Mouse (Mus musculus) urinary bladder, postnatal 14 days (tissue): ENCODE results near the gene Jam2.

ENCODE experiments used
- DNase-seq: peaks from one replicate; pipeline ENCODE4 v3.0.0; 2021; ENCODE audit warnings: low spot score

The Jam2 gene

GRCm38 (mm10) chr16:84779718-84780117, 5.8 kb downstream of the Jam2 start:
- DNase-seq, result no peak

DNA sequence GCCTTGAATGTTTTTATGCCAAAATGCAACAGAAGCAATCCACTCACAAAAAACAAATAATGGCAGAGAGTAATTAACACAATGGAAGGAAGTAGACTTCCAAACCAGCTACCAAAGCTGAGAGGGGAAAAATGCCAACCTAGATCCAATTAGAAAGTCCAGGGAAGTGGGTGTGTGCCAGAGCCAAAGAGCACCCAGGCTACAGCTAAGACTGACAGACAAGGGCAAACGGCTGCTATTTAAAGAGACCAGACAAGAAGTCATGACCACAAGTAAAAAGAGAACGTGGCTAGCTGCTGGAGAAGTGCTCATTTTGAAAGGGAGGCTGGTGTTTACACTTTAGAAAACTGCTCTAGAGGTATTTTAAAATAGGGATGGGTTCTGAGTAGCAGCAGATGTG, 9.4 kb downstream of the Jam2 start:
- no peak for DNase-seq

GRCm38 (mm10) chr16:84784966-84785365, 11.0 kb downstream of the Jam2 start:
- DNase-seq, result no peak

DNA sequence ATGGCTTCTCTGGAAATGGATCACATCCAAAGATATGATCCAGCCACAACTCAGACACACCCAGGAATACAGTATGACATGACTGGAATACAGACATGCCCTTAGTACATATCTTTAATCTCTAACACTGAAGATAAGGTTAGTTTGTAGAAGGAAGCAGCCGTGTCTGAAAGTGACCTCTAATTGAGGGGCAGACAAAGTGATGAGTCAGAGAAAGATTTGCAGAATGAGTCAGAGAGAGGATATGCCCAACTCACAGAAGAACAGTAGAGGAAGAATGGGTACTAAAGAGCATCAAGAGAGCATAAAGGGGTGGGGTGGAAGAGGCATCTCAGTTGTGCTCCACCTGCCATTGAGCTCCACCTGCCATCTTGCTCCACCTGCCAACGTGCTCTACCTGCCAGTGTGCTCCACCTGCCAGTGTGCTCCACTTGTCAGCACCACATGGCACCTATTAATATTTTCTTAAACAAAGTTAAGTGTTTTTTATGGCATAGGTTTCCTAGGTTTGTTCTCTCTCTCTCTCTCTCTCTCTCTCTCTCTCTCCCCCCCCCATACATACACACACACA, 16.8 kb downstream of the Jam2 start:
- DNase-seq, result no peak

GRCm38 (mm10) chr16:84793401-84793800, 19.5 kb downstream of the Jam2 start:
- no peak for DNase-seq

GRCm38 (mm10) chr16:84795337-84795736, 21.4 kb downstream of the Jam2 start:
- DNase-seq, result no peak

DNA sequence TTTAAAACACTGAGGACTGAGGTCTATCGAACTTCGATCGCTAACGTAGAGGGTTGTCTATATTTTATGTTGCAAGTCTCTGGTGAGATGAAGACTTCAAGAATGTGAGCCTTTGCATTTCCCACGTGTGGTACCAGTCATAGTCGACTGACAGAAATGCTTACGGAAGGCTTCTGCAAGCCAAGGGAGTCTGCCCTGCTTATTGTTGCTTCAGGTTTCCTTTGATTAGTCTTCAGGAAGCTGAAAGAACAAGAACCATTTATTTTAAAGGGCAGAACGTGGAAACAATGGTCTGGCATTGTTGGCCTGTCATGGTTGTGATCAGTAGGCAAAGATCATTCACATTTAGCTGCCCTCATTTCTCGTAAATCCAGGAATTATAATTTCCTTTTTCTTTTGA, 22.8 kb downstream of the Jam2 start:
- DNase-seq, result no peak

GRCm38 (mm10) chr16:84800038-84800437, 26.1 kb downstream of the Jam2 start:
- no peak for DNase-seq

GRCm38 (mm10) chr16:84802217-84802616, 28.3 kb downstream of the Jam2 start:
- DNase-seq, result peak; percentile 16

DNA sequence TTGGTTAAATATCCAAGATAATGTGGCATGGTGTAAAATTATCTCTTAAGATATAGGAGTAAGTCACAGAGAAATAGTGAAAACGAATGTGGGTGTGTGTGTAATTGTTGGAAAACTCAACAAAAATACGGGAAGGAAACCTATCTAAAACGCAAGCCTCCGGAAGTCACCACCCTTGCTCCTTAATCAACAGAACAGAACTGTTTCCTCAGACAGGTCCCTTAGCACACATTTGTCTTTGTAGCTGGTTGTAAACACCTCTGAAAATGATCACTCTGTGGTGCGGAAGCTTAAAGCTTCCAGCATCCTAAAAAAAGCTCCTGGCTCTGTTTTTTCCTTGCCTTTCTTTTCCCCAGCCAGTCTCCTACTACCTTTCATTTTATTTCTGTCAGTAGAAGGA, 30.9 kb downstream of the Jam2 start:
- DNase-seq, result no peak

DNA sequence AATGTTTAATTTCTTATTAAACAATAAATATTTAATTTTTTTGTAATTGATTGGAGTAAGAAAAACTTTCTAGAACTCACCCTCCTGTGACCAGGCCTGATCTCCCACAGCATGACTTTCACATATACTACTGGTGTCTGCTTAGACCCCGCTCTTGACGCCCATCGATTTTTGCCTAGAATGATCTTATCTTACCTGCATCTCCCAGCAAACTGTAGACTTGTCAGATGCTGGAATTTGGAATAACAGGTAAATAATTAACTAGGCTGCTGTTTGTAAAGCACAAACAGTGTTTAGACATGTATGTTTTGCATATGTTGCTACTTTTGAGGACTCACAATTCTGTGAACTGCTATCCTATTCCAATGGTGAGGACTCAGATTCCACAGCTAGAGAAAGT, 32.3 kb downstream of the Jam2 start:
- DNase-seq, result no peak

GRCm38 (mm10) chr16:84807874-84808273, 34.0 kb downstream of the Jam2 start:
- no peak for DNase-seq

GRCm38 (mm10) chr16:84810254-84810653, 36.3 kb downstream of the Jam2 start:
- DNase-seq, result no peak

DNA sequence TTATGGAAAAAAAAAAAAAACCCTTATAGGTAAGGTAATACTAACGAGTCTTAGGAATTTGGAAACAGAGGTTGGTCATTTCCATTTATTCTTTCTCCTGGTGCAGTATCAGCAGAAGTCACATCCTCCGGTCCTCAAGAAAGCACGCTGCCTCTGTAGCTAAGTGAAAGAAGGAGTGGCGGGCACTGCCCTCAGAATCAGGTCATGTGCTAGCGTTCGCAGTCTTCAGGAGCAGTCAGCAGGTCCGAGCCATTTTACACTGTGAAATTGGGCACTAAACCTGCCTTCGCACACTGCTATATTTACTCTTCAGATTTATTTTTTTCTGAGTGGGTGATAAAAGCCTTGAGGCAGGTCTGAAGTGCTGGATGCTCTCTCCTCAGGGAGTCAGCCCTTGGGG, 39.9 kb downstream of the Jam2 start:
- no peak for DNase-seq

GRCm38 (mm10) chr16:84814511-84814910, 40.6 kb downstream of the Jam2 start:
- no peak for DNase-seq

- peak; percentile 21 for DNase-seq
Measured at GRCm38 (mm10) chr16:84817423-84817822, 43.5 kb downstream of the Jam2 start.

DNA sequence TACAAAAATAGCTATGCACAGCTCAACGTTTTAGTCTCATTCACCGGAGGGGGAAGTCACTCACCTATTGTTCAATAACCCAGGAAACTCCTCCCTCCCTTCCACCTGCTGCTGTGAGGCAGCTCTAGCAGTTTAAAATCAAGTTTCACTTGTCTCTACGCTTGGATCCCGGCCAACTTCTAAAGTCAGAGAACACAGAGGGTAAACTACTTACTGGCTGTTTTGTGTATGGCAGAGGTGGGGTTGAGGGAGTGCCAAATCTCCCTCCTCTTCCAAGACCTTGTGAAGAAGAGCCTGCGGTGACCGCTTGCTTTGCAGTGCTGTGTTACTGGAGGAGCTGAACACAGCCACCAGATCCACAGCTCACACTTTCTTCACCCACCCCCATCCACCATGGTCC, 51.1 kb downstream of the Jam2 start:
- peak; percentile 56 for DNase-seq

DNA sequence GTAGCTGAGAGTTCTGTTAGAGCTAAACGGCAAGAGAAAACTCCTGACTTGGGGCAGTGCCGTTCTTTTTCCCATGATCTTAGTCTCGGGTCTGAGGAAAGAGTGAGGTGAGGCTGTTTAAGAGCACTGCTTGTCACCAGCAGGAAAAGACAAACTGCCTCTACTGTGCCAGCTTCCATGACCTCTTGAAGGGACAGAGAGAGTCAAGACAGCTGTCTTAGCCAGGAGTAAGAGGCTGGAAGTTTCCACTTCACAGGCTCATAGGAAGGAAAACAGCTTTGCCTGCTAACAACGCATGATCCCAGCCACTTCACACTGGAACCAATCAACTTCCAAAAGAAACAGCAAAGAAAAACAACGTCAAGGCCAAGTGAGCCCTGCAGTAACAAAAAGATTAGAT, 57.8 kb downstream of the Jam2 start:
- no peak for DNase-seq

DNA sequence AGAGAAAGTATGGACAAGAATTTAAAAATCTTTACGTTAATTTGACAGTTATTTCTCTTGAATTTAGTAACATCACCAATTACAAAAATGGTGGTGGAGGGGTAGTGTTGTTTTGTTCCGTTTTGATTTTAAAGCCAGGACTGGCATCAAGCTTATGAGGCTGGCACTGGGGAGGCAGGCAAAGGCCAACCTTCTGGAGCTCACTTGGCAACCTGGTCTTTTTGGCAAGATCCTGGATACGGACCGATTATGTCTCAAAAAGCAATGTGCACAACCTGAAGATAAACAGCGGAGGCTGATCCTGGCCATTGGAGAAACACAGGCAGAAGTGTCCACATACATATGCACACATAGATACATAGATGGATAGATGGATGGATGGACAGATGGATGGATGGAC, 58.8 kb downstream of the Jam2 start:
- no peak for DNase-seq

DNA sequence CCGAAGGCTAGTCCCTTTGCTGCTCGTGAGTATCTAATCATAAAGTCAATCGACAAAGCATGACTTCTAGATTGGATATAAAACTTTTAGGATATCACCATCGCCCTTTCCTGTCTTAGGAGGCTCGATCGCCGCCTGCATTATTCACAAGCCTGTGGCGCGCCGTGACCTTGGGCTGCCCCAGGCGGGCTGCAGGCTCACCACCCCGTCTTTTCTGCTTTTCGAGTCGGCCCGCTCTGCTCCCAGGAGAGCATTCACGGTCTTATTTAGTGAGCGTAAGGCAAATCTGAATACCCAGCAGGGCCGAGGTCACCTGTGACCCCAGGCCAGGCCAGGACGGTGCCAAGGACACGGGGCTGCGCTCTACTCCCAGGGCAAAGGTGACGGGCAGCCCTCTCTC, 60.4 kb downstream of the Jam2 start:
- no peak for DNase-seq

DNA sequence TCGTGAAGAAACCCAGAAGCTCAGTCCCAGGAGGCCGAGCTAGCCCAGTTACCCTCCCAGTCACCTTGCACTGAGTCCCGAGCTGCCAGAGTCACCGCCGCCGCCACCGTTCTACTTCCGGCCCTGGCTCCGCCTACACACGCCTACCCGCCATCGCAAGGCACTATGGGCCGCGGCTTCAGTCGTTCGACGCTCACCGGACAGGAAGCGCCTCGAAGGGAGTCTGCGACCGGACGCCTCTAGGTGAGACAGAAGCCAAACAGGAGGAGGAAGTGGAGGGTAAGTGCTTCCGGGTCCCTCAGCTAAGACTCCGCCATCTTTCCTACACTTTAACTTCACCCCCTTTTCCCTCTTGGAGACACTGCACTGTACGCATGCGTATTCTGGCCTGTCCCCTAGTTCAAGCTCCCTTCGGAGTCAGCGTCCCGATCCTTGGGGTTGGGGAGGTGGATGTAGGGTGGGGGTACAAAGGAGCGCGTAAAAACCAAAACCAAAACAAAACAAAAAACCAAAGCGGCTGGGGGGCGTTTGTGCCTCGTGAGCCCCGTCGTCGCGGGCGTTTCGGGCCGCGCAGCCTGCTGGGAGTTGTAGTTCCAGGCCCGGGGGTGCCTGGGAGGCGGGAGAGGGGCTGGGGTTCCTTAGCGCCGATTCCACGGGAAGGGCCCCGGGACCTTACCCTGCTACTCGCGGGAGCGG, 61.0 kb downstream of the Jam2 start, which contains the start of gene Gabpa:
Gene Gabpa, plus strand, starts transcription at position 181 of the 696 bp plus-strand sequence.
- peak; percentile 90 for DNase-seq

- DNase-seq, result peak; percentile 86
Measured at GRCm38 (mm10) chr16:84835441-84835822, 61.5 kb downstream of the Jam2 start, which contains the start of gene Atp5j. Gene Atp5j, minus strand, starts transcription at chr16:84835625.

GRCm38 (mm10) chr16:84835823-84836743, 62.2 kb downstream of the Jam2 start:
- peak; percentile 39 for DNase-seq
